Mouse (Mus musculus): ENCODE data around the gene Krtap28-13.

Gene Krtap28-13

GRCm38 (mm10) chr1:83060643-83061042 lies at the start of gene Krtap28-13:
Gene Krtap28-13 (plus strand): TSS chr1:83060930.
- DNase-seq (ENCODE audit: low spot score in 2 of 2): no peak

GRCm38 (mm10) chr1:83014477-83014876 lies 46.3 kb upstream of the Krtap28-13 start:
- DNase-seq (ENCODE audit: low spot score in 2 of 2): no peak

- no peak for DNase-seq (ENCODE audit: low spot score in 2 of 2)
Measured at GRCm38 (mm10) chr1:83015329-83015879, 45.3 kb upstream of the Krtap28-13 start.

- no peak for DNase-seq (ENCODE audit: low spot score in 2 of 2)
Measured at GRCm38 (mm10) chr1:83016556-83016955, 44.2 kb upstream of the Krtap28-13 start.

GRCm38 (mm10) chr1:83031950-83032349 lies 28.8 kb upstream of the Krtap28-13 start:
- no peak for DNase-seq (ENCODE audit: low spot score in 2 of 2)

- no peak for DNase-seq (ENCODE audit: low spot score in 2 of 2)
Measured at GRCm38 (mm10) chr1:83032508-83032907, 28.2 kb upstream of the Krtap28-13 start.

- DNase-seq (ENCODE audit: low spot score in 2 of 2): no peak
Measured at GRCm38 (mm10) chr1:83034509-83034908, 26.2 kb upstream of the Krtap28-13 start.

GRCm38 (mm10) chr1:83036892-83037667 lies 23.6 kb upstream of the Krtap28-13 start:
- DNase-seq (ENCODE audit: low spot score in 2 of 2): no peak

- DNase-seq (ENCODE audit: low spot score in 2 of 2): peak; percentile 46 to 55
Measured at GRCm38 (mm10) chr1:83038109-83038672, 22.5 kb upstream of the Krtap28-13 start, which contains the start of gene Slc19a3. Gene Slc19a3 (minus strand): TSS chr1:83038448.

GRCm38 (mm10) chr1:83039080-83039479 lies 21.6 kb upstream of the Krtap28-13 start:
- no peak for DNase-seq (ENCODE audit: low spot score in 2 of 2)

GRCm38 (mm10) chr1:83042380-83042779 lies 18.4 kb upstream of the Krtap28-13 start, which contains the start of gene Krtap28-10:
Gene Krtap28-10 (minus strand): TSS chr1:83042480.
- no peak for DNase-seq (ENCODE audit: low spot score in 2 of 2)

GRCm38 (mm10) chr1:83044882-83045427 lies 15.8 kb upstream of the Krtap28-13 start, which contains the start of gene Gm47969:
Gene Gm47969 (plus strand): TSS chr1:83044932.
- DNase-seq (ENCODE audit: low spot score in 2 of 2): no peak

GRCm38 (mm10) chr1:83058481-83058880 lies 2.2 kb upstream of the Krtap28-13 start:
- DNase-seq (ENCODE audit: low spot score in 2 of 2): no peak

- no peak for DNase-seq (ENCODE audit: low spot score in 2 of 2)
Measured at GRCm38 (mm10) chr1:83059278-83059677, 1.5 kb upstream of the Krtap28-13 start, which contains the start of gene A030005K14Rik. Gene A030005K14Rik (minus strand): TSS chr1:83059378.

- DNase-seq (ENCODE audit: low spot score in 2 of 2): no peak
Measured at GRCm38 (mm10) chr1:83064851-83065250, 4.1 kb downstream of the Krtap28-13 start.

- no peak for DNase-seq (ENCODE audit: low spot score in 2 of 2)
Measured at GRCm38 (mm10) chr1:83066577-83066976, 5.8 kb downstream of the Krtap28-13 start.

- peak; percentile 26 to 42 for DNase-seq (ENCODE audit: low spot score in 2 of 2)
Measured at GRCm38 (mm10) chr1:83067205-83067604, 6.5 kb downstream of the Krtap28-13 start.

- DNase-seq (ENCODE audit: low spot score in 2 of 2): no peak
Measured at GRCm38 (mm10) chr1:83075526-83076189, 14.9 kb downstream of the Krtap28-13 start.

GRCm38 (mm10) chr1:83076190-83076917 lies 15.6 kb downstream of the Krtap28-13 start:
- DNase-seq (ENCODE audit: low spot score in 2 of 2): peak; percentile 59 to 62

- no peak for DNase-seq (ENCODE audit: low spot score in 2 of 2)
Measured at GRCm38 (mm10) chr1:83077016-83077415, 16.3 kb downstream of the Krtap28-13 start.

GRCm38 (mm10) chr1:83084790-83085189 lies 24.1 kb downstream of the Krtap28-13 start:
- no peak for DNase-seq (ENCODE audit: low spot score in 2 of 2)
